16 mouse cellular contexts compared by ENCODE assay signal in the genomic region with DNA sequence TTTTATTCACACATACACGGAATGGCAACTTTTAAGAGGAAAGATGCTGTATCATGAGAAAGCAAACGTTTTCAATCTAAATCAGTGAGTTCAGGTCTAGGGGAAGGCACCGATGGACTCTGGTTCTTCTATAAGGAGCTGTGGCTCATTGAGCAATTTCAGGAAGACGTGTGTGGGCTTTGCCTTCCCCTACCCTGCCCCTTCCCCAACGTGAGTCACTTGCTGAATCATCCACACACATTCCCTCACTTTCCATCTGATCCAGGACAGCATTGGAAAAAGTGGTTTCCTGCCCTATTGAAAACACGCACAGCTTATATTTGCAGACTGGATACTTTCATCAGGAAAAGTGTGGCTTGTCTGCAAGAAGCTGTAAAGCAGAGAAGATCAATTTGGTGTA. TPM values are rescaled to one million over a fixed set of nuclear protein-coding genes. Genes with fewer than 3 reads are reported as not detected.
DNase-seq lines count a peak whose midpoint lies in the region; ATAC-seq lines count a peak whose summit lies in the region.
"Had no signal": no experiment of that assay in that cellular context is flagged by ENCODE, and none has a peak within 500 bp of the region (broad histone marks: within the 10 kb centered on the region; RNA-seq: fewer than 3 reads in every experiment).

No protein-coding gene starts in this region.

- DNase-seq in heart, adult 11 months, result peak; percentile 85
- DNase-seq in heart, adult 18-20 months, result no peak
- peak; percentile 16 for DNase-seq in 416B (ENCODE audit: low read depth)
- peak; percentile 59 for DNase-seq in brain, adult 2 months (ENCODE audit: low read depth, low spot score)
- DNase-seq in kidney, postnatal 36 days, result no peak
- no peak for DNase-seq in cerebellum, postnatal 25 days
- DNase-seq in layer of hippocampus, adult 9-11 months, result no peak
- DNase-seq: adrenal gland, adult 2 months; cerebellum, adult 2 months; forebrain, postnatal 0 days; kidney, adult 11 months; left cerebral cortex, postnatal 4 days; thymus, adult 18-20 months; thymus, postnatal 36 days had no signal

- ATAC-seq in megakaryocyte, adult 5-6 weeks (ENCODE audit: poor library complexity, severe bottlenecking), result peak; percentile 51
- ATAC-seq: forebrain, postnatal 0 days; midbrain, embryonic 13.5 days had no signal

RNA-seq across cellular contexts. Expression of a gene that starts 11.3 kb away (rescaled TPM):
- 10 to 100 TPM; 52.5 to 56.7 TPM for total RNA-seq in heart, adult 18-20 months (2021)
- 11.1 and 15.6 TPM in 2 replicates for total RNA-seq in megakaryocyte, adult 5-6 weeks (2015)
- total RNA-seq in megakaryocyte, adult 5-6 weeks (2017), result 8.8 and 14.4 TPM in 2 replicates

Comparison
In these comparisons a context has a peak if more than half of its experiments do, and no peak if none do; other contexts are left out.
1. DNase-seq: peak in heart, adult 11 months (single experiment), 416B (single experiment) and brain, adult 2 months (single experiment); none in heart, adult 18-20 months (0 of 2), kidney, postnatal 36 days (0 of 2), cerebellum, postnatal 25 days (0 of 2) and layer of hippocampus, adult 9-11 months (single experiment).